Mouse (Mus musculus): ENCODE measurements around the gene Baiap2.

Baiap2 gene

GRCm38 (mm10) chr11:119919897-119920296 lies 22.7 kb upstream of the Baiap2 start:
- peak in 1 of 2 experiments; percentile 70 for DNase-seq (ENCODE audit: low spot score in 2 of 2)

DNA sequence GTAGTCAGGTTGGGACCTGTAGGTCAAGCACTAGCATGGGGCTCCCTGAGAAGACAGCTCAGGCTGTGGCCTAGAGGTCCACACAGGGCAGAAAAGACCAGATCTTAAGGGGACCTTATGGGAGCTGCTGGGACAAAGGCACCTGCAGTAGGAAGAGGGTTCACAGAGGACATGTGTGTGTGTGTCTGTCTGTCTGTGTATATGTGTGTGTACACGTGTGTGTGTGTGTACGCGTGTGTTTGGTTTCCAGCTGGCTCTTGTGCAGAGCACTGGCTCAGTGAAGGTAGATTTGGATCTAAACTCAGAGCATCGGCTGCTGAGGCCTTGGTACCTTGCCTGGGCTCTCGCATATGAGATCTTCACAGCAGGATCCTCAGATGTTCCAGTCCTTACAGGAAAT lies 21.9 kb upstream of the Baiap2 start:
- DNase-seq (ENCODE audit: low spot score in 2 of 2), result no peak

- no peak for DNase-seq (ENCODE audit: low spot score in 2 of 2)
These were observed 17.4 kb upstream of the Baiap2 start for GRCm38 (mm10) chr11:119925176-119925575.

DNA sequence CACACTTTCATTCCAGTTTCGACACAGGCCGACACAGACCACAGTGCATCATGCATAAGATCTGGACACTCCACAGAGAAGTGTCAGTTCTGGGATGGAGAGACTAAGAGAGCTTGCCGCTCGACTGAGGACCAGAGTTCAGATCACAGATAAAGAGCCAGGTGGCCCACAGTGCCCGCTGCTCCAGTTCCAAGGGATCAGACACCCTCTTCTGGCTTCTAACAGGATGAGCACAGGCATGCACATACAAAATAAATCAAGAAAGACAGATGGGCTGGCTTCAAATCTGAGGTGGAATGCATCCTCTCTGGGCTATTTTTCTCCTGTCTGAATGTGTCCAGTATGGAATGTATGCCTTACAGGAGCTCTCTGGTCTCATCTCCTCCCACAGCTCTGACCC lies 15.8 kb upstream of the Baiap2 start:
- DNase-seq (ENCODE audit: low spot score in 2 of 2), result no peak

GRCm38 (mm10) chr11:119928023-119928681 lies 14.4 kb upstream of the Baiap2 start:
- peak; percentile 50 to 58 for DNase-seq (ENCODE audit: low spot score in 2 of 2)

DNA sequence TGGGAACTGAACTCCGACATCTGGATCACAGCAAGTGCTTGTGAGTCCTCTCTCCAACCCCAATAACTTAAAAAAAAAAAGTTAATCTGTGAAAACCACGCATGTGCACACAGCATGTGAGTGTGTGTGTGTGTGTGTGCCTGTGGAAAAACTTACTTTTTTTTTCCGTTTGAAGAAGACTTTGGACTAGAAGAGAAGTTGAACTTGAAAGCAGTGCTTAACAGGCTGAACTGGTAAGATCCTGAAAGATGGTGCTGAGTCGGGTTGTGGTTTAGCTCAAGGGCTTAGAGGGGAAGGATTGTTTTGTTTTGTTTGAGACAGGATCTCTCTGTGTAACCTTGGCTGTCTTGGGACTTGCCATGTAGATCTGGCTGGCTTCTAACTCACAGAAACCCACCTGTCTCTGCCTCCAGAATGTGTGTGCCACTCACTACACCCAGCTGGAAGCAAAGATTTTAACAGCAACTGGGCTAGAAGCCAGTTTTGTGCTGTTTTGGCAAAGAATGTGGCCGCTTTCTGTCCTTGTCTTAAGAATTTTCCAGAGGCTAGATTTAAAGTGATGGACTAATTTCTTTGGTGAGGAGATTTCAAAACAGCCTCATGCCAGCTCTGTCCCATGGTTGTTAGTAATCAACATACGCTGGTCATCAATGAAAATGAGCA lies 12.8 kb upstream of the Baiap2 start:
- DNase-seq (ENCODE audit: low spot score in 2 of 2), result no peak

GRCm38 (mm10) chr11:119931809-119932208 lies 10.8 kb upstream of the Baiap2 start:
- DNase-seq (ENCODE audit: low spot score in 2 of 2), result no peak

- DNase-seq (ENCODE audit: low spot score in 2 of 2), result no peak
These were observed 9.4 kb upstream of the Baiap2 start for GRCm38 (mm10) chr11:119933142-119933541.

- no peak for DNase-seq (ENCODE audit: low spot score in 2 of 2)
These were observed 8.6 kb upstream of the Baiap2 start for GRCm38 (mm10) chr11:119933819-119934583.

- DNase-seq (ENCODE audit: low spot score in 2 of 2), result peak in 1 of 2 experiments; percentile 22
These were observed 7.8 kb upstream of the Baiap2 start for GRCm38 (mm10) chr11:119934773-119935172.

- peak; percentile 63 to 66 for DNase-seq (ENCODE audit: low spot score in 2 of 2)
These were observed 7.1 kb upstream of the Baiap2 start for GRCm38 (mm10) chr11:119935457-119935856.

DNA sequence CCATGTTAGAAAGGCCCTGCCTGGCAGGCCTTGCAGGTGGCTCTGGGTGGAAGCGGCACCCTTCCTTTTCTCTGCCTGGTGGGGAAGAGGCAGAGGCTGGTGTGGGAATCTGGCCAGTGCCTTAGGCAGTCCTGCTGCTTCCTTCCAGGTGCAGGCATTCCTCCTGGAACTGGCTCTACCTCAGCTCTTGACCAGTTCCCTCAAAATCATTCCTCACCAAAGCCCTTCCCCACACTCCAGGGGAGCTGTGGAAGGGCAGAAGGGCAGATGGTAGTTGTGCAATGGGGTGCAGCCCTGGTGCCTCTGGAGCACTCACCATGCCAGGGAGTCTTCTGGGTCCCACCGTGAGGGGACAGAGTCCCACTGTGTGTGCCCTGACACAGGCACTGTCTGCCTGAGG lies 6.1 kb upstream of the Baiap2 start:
- no peak for DNase-seq (ENCODE audit: low spot score in 2 of 2)

DNA sequence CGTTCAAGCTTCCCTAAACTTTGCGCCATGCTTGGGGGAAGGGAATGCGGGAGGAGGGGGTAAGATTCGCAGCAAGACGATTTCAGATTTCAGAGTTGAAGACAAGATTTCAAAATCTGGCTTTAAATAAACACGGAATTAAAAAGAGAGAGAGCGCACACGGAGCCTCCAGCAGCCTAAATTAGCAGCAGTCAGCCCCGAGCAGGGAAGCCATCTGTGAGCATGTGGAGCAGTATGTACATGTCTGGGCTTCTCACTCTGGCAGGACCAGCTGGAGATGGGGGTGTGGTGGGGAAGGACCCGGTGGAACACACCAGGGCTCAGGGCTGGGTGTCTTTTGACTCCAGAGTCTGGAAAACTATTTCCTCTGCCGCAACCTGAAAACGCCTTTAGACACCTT lies 5.3 kb upstream of the Baiap2 start:
- DNase-seq (ENCODE audit: low spot score in 2 of 2), result peak; percentile 67 to 74

DNA sequence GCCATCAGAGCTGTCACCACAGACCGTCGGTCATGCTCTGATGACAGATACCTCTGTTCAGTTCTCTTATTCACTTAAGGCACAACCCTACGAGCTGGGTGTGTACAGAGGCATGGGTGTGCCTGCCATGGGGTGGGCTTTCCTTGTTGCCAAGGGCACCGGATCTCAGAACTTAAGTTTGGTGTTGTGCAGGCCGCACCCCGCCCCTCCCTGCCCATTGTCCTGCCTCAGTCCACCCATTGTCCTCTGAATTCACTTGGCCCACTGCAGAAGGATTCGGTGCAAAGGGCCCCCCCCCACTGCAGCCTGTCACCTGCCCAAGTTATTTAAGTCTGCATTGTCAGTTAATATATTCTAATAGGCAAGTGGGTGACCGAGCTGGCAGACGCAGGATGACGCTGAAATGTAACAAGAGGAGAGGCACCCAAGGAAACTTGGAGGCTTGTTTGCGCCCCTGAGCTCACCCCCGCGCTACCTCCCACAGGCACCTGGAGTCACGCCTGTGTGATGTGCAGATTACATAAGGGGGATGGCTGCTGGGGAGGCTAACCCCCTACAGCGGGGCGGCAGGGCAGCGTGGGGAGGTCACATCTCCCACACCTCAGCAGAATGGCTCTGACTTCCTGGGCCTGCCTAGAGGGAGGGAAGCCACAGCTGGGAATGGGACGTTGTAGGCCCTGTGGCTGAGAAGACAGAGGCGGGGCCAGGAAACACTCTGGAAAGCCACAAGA lies 4.6 kb upstream of the Baiap2 start:
- no peak for DNase-seq (ENCODE audit: low spot score in 2 of 2)

- no peak for DNase-seq (ENCODE audit: low spot score in 2 of 2)
These were observed 3.4 kb upstream of the Baiap2 start for GRCm38 (mm10) chr11:119939073-119939710.

GRCm38 (mm10) chr11:119939711-119940106 lies 2.9 kb upstream of the Baiap2 start:
- no peak for DNase-seq (ENCODE audit: low spot score in 2 of 2)

GRCm38 (mm10) chr11:119940142-119940541 lies 2.4 kb upstream of the Baiap2 start:
- DNase-seq (ENCODE audit: low spot score in 2 of 2), result no peak

DNA sequence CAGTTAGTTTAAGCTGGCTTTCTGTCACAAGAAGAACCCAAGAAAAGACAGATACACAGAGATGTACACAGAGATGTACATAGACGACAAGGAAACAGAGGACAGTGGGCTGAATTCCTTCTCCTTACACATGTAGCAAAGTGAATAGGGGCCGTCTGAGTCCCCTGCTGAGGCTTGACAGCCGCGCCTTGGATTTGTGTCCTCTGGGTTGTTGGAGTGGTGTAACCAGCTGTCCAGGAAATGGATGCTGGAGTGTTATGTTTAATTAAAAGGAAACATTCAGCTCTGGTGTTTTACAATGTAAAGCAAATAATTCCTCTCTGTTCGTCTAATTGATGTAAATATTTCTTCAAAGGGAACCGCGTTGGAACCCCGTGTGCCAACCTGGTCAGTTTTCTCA lies 769 bp upstream of the Baiap2 start:
- no peak for DNase-seq (ENCODE audit: low spot score in 2 of 2)

DNA sequence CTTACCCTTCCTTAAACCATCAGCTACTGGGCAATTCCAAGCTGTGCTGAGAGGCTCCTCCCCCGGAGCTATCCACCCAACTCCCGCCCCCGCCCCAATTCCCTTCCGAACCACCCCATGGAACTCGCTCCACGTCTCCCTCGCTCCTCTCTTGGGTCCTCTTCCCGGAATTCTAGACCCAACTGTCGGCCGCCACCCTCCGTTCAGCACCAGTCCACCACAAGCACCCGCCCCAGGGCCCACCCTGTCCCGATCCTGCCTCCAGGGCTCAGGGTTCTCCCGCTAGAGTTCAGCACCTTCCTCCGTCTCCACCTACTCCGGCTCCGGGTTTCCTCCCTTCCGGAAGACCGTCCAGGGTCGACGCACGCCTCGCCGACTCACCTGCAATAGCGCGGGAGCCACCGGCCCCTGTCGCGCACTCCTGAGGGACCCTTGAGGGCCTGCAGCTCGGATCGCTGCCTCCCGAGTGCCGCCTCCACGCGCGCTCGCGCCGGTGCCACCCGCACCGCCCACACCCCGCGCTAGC lies 299 bp upstream of the Baiap2 start:
- no peak for DNase-seq (ENCODE audit: low spot score in 2 of 2)

DNA sequence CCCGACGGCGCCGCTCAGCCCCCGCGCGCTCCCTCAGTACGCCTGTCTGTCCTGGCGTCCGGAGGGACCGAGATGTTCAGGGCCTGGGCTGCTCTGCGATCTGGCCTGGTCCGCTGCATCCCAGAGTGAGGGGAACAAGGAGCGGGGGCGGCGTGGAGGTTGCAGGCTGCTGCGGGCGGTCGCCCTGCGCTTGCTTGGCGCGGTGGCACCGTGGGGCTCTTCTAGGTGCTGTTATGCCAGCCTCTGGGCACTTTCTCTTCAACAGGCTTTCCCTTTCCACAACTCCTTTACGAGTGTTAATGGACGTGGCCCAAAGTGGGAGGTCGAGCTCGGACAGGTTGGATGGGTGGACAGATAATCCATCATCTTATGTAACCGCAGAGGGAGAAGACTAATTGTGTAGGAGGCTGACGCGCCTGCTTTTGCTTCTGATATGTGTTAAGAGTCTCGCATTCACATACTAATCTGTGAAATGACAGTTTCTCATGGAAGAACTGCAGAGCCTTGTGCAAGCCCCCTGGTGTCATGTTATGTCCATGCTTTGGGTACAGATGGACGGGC lies 945 bp downstream of the Baiap2 start:
- no peak for DNase-seq (ENCODE audit: low spot score in 2 of 2)

GRCm38 (mm10) chr11:119945343-119945742 lies 2.8 kb downstream of the Baiap2 start:
- DNase-seq (ENCODE audit: low spot score in 2 of 2), result no peak
